In the genomic region with DNA sequence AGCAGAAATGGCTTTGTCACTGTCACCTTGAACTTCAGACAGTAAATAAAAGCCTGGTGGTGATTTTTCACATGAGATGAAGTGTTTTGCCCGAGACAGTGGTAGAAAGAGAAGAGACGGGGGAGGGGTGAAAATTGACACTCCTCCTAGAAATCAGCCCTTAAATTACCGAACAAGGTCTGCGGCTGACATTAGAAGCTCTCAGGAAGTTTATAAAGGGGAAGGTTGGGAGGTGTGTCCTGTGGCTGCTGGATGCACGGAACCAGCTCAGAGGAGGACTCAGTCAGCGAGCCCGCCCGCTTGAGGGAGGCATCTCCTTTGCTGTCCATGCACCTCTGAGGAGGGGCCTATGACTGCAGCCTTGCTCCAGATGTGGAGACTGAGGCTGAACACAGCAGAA, we compare ENCODE assay signal across 15 mouse cellular contexts.
"Had no signal": no experiment of that assay in that cellular context is flagged by ENCODE, and none has a peak within 500 bp of the region (broad histone marks: within the 10 kb centered on the region; RNA-seq: fewer than 3 reads in every experiment).

No protein-coding gene starts in this region.

- H3K4me1 ChIP-seq: liver, embryonic 12.5 days; lung, embryonic 15.5 days; midbrain, embryonic 12.5 days had no signal

- H3K4me2 ChIP-seq: limb, embryonic 15.5 days; liver, embryonic 12.5 days; lung, embryonic 15.5 days; midbrain, embryonic 12.5 days; neural tube, embryonic 13.5 days had no signal

- H3K27me3 ChIP-seq: limb, embryonic 15.5 days; lung, embryonic 15.5 days; midbrain, embryonic 12.5 days; neural tube, embryonic 13.5 days had no signal

- H3K9ac ChIP-seq: limb, embryonic 15.5 days; liver, embryonic 12.5 days; lung, embryonic 15.5 days; midbrain, embryonic 12.5 days; neural tube, embryonic 13.5 days had no signal

- ATAC-seq: liver, embryonic 12.5 days; midbrain, embryonic 16.5 days had no signal

- H3K9me3 ChIP-seq: limb, embryonic 15.5 days; liver, embryonic 12.5 days; lung, embryonic 15.5 days; midbrain, embryonic 12.5 days; neural tube, embryonic 13.5 days had no signal

- H3K4me3 ChIP-seq: limb, embryonic 15.5 days; liver, embryonic 12.5 days; lung, embryonic 15.5 days; midbrain, embryonic 12.5 days; neural tube, embryonic 13.5 days had no signal

- H3K27ac ChIP-seq: limb, embryonic 15.5 days; liver, embryonic 12.5 days; lung, embryonic 15.5 days; macrophage; midbrain, embryonic 12.5 days; neural tube, embryonic 13.5 days had no signal

- DNase-seq: kidney, adult 8-10 months; layer of hippocampus, adult 9-11 months; layer of hippocampus, postnatal 36 days; lung, postnatal 14 days; retina, postnatal 1 day; right cerebral cortex, postnatal 14 days; thymus, adult 18-20 months; thymus, postnatal 14 days had no signal

- H3K36me3 ChIP-seq: limb, embryonic 15.5 days; liver, embryonic 12.5 days; lung, embryonic 15.5 days; midbrain, embryonic 12.5 days; neural tube, embryonic 13.5 days had no signal
